Mouse (Mus musculus) cerebellum, adult 2 months (tissue): ENCODE data around the gene Bud13. TPM values are rescaled to one million over a fixed set of nuclear protein-coding genes. Genes with fewer than 3 reads are reported as not detected.
A peak's percentile ranks its signal among the peaks of the same experiment; 100 is the strongest.

ENCODE experiments used
- DNase-seq, 2 experiments: peaks; one replicate each; pipeline ENCODE4 v3.0.0; 2021
- H3K27ac ChIP-seq: fragments of 200-500 bp; 2 replicates; pipeline ENCODE4 v1.5.1; 2012; ENCODE audit warnings: low read length, control low read depth, inconsistent platforms; ENCODE audit not compliant: insufficient read depth
- H3K27me3 ChIP-seq: fragments of 200-500 bp; 2 replicates; pipeline ENCODE4 v1.6.1; 2012; ENCODE audit warnings: inconsistent platforms, mild to moderate bottlenecking, low read length, moderate library complexity; ENCODE audit not compliant: control insufficient read depth, insufficient read depth
- H3K4me1 ChIP-seq: fragments of 200-500 bp; 2 replicates; pipeline ENCODE4 v1.6.1; 2011; ENCODE audit warnings: low read length; ENCODE audit not compliant: control insufficient read depth, insufficient read depth
- H3K4me3 ChIP-seq: fragments of 200-500 bp; replicated peaks from 2 replicates; pipeline ENCODE3; 2011; ENCODE audit warnings: mild to moderate bottlenecking, low read depth, low read length, control low read depth; ENCODE audit not compliant: insufficient read depth
- CTCF ChIP-seq: fragments of 200-500 bp; IDR thresholded peaks from 2 replicates; pipeline ENCODE4 v1.5.1; 2011; ENCODE audit warnings: low read depth, mild to moderate bottlenecking, control low read depth, low read length, moderate library complexity, borderline replicate concordance; ENCODE audit not compliant: insufficient read depth
- POLR2A ChIP-seq: fragments of 200-500 bp; IDR thresholded peaks from 2 replicates; pipeline ENCODE4 v1.6.1; 2011; ENCODE audit warnings: low read length, control low read depth, borderline replicate concordance; ENCODE audit not compliant: insufficient read depth
- WGBS: fragments of 180-500 bp; shearing (Covaris S2); methylation state at CpG from one replicate; pipeline ENCODE4 v1.1.7; 2018; 5-methylcytosine and 5-hydroxymethylcytosine counted together
- polyA plus RNA-seq: library from polyadenylated mRNA; depleted of rRNA; stranded (reverse); fragments of >200 nt; gene quantifications from 2 replicates; pipeline ENCODE4 v1.2.3, GENCODE M21; 2012

The Bud13 gene
- polyA plus RNA-seq, 1 experiment, result 11.9 TPM

- Histone ChIP-seq H3K4me1 (no peaks in the 10 kb centered on the region), H3K27ac (no peak overlapping the region), H3K27me3 (no peaks in the 10 kb centered on the region; the same call in 1 of the 2 replicates), H3K4me3 (no peak overlapping the region)
- 56% methylated on average over 5 of the region's 5 CpGs for WGBS
- DNase-seq, result no peak
- TF ChIP-seq CTCF (no peak), POLR2A (no peak)
These were observed 13.7 kb upstream of the Bud13 start for GRCm38 (mm10) chr9:46269125-46269524.

GRCm38 (mm10) chr9:46270782-46271181, 12.0 kb upstream of the Bud13 start:
- 87% methylated on average over 4 of the region's 4 CpGs for WGBS
- no peak for DNase-seq
- Histone ChIP-seq H3K4me3 (no peak overlapping the region), H3K4me1 (no peaks in the 10 kb centered on the region), H3K27me3 (no peaks in the 10 kb centered on the region; the same call in 1 of the 2 replicates), H3K27ac (no peak overlapping the region)
- TF ChIP-seq CTCF (no peak), POLR2A (no peak)

GRCm38 (mm10) chr9:46272070-46272469, 10.7 kb upstream of the Bud13 start:
- Histone ChIP-seq H3K4me3 (no peak overlapping the region), H3K27ac (no peak overlapping the region), H3K27me3 (no peaks in the 10 kb centered on the region), H3K4me1 (no peaks in the 10 kb centered on the region)
- 83% methylated on average over 9 of the region's 9 CpGs for WGBS
- TF ChIP-seq POLR2A, result no peak
- TF ChIP-seq CTCF, result no peak
- DNase-seq, result no peak

GRCm38 (mm10) chr9:46272677-46273454, 9.9 kb upstream of the Bud13 start, which contains the start of gene Zpr1:
Gene Zpr1, plus strand, starts transcription at chr9:46273064.
- WGBS, result 4% methylated on average over 45 of the region's 45 CpGs
- Histone ChIP-seq H3K4me3 (peak within 1 kb of the TSS; percentile 75), H3K4me1 (no peaks in the 10 kb centered on the region), H3K27me3 (no peaks in the 10 kb centered on the region), H3K27ac (no peak within 1 kb of the TSS)
- TF ChIP-seq CTCF (peak; percentile 44; the same call in 1 of the 2 replicates), POLR2A (peak; percentile 76; the same call in 1 of the 2 replicates)
- peak; percentile 87 to 89 for DNase-seq

GRCm38 (mm10) chr9:46274494-46274893, 8.3 kb upstream of the Bud13 start:
- H3K27ac ChIP-seq, result no peak overlapping the region
- H3K27me3 ChIP-seq, result no peaks in the 10 kb centered on the region
- 85% methylated on average over 9 of the region's 9 CpGs for WGBS
- H3K4me1 ChIP-seq, result no peaks in the 10 kb centered on the region
- TF ChIP-seq CTCF (no peak), POLR2A (no peak)
- no peak for DNase-seq
- no peak overlapping the region for H3K4me3 ChIP-seq

GRCm38 (mm10) chr9:46298381-46298780, 15.6 kb downstream of the Bud13 start:
- 90% methylated on average over 4 of the region's 4 CpGs for WGBS
- Histone ChIP-seq H3K27me3 (no peaks in the 10 kb centered on the region), H3K27ac (no peak overlapping the region), H3K4me3 (no peak overlapping the region), H3K4me1 (no peaks in the 10 kb centered on the region)
- TF ChIP-seq POLR2A (no peak), CTCF (no peak)
- no peak for DNase-seq

GRCm38 (mm10) chr9:46302142-46302541, 19.3 kb downstream of the Bud13 start:
- H3K27ac ChIP-seq, result no peak overlapping the region
- no peaks in the 10 kb centered on the region for H3K27me3 ChIP-seq
- TF ChIP-seq POLR2A (no peak), CTCF (peak; percentile 95)
- H3K4me3 ChIP-seq, result no peak overlapping the region
- 11% methylated on average over 2 of the region's 2 CpGs for WGBS
- peak; percentile 38 to 61 for DNase-seq
- no peaks in the 10 kb centered on the region for H3K4me1 ChIP-seq

- DNase-seq, result no peak
- no peak overlapping the region for H3K27ac ChIP-seq
These were observed 26.3 kb downstream of the Bud13 start for GRCm38 (mm10) chr9:46309121-46309520.

More at GRCm38 (mm10) chr9:46309121-46309520, 26.3 kb downstream of the Bud13 start:
- H3K27me3 ChIP-seq, result no peaks in the 10 kb centered on the region
- H3K4me1 ChIP-seq, result no peaks in the 10 kb centered on the region
- 21% methylated on average over 7 of the region's 7 CpGs for WGBS
- no peak overlapping the region for H3K4me3 ChIP-seq
- peak; percentile 48; the same call in 1 of the 2 replicates for TF ChIP-seq CTCF
- TF ChIP-seq POLR2A, result no peak
